Mouse (Mus musculus) hindbrain, embryonic 13.5 days (tissue): ENCODE results near the gene Plppr3. TPM values are rescaled to one million over a fixed set of nuclear protein-coding genes. Genes with fewer than 3 reads are reported as not detected.

ENCODE experiments used
- ATAC-seq: fragments of 200-750 bp; cut with Nextera tagmentation; 2 replicates; pipeline ENCODE4 v1.8.0; 2017; ENCODE audit warnings: moderate TSS enrichment; ENCODE audit not compliant: low FRiP score
- H3K27ac ChIP-seq: fragments of 300-500 bp; sonication (generic); 2 replicates; pipeline ENCODE4 v1.5.1; 2015; ENCODE audit warnings: inconsistent platforms, mild to moderate bottlenecking, moderate library complexity
- H3K27me3 ChIP-seq: fragments of 300-500 bp; sonication (generic); 2 replicates; pipeline ENCODE4 v1.6.1; 2015; ENCODE audit warnings: mild to moderate bottlenecking, inconsistent platforms
- H3K36me3 ChIP-seq: fragments of 300-500 bp; sonication (generic); 2 replicates; pipeline ENCODE4 v1.6.1; 2015; ENCODE audit warnings: mild to moderate bottlenecking, inconsistent platforms
- H3K4me1 ChIP-seq: fragments of 300-500 bp; sonication (generic); replicated peaks from 2 replicates; pipeline ENCODE4 v1.6.1; 2015; ENCODE audit warnings: inconsistent platforms
- H3K4me2 ChIP-seq: fragments of 300-500 bp; sonication (generic); 2 replicates; pipeline ENCODE4 v1.6.1; 2015; ENCODE audit warnings: inconsistent platforms, mild to moderate bottlenecking, moderate library complexity
- H3K4me3 ChIP-seq: fragments of 300-500 bp; sonication (generic); 2 replicates; pipeline ENCODE4 v1.5.1; 2015; ENCODE audit warnings: mild to moderate bottlenecking, inconsistent platforms
- H3K9ac ChIP-seq: fragments of 300-500 bp; sonication (generic); 2 replicates; pipeline ENCODE4 v1.6.1; 2015; ENCODE audit warnings: mild to moderate bottlenecking, inconsistent platforms
- H3K9me3 ChIP-seq: fragments of 300-500 bp; sonication (generic); 2 replicates; pipeline ENCODE4 v1.6.1; 2016; ENCODE audit warnings: inconsistent platforms
- WGBS: fragments of 180-500 bp; shearing (Covaris S2); methylation state at CpG from one replicate; pipeline ENCODE4 v1.1.7; 2015; 5-methylcytosine and 5-hydroxymethylcytosine counted together
- polyA plus RNA-seq: library from polyadenylated mRNA; unstranded; fragments of >200 nt; fragmentation: Nextera tagmentation; extraction: Ambion mirVana; gene quantifications from 2 replicates; pipeline ENCODE4 v1.2.1, GENCODE M21; 2015

Plppr3 gene
- polyA plus RNA-seq, 1 experiment from 2014 or later = 396 TPM

DNA sequence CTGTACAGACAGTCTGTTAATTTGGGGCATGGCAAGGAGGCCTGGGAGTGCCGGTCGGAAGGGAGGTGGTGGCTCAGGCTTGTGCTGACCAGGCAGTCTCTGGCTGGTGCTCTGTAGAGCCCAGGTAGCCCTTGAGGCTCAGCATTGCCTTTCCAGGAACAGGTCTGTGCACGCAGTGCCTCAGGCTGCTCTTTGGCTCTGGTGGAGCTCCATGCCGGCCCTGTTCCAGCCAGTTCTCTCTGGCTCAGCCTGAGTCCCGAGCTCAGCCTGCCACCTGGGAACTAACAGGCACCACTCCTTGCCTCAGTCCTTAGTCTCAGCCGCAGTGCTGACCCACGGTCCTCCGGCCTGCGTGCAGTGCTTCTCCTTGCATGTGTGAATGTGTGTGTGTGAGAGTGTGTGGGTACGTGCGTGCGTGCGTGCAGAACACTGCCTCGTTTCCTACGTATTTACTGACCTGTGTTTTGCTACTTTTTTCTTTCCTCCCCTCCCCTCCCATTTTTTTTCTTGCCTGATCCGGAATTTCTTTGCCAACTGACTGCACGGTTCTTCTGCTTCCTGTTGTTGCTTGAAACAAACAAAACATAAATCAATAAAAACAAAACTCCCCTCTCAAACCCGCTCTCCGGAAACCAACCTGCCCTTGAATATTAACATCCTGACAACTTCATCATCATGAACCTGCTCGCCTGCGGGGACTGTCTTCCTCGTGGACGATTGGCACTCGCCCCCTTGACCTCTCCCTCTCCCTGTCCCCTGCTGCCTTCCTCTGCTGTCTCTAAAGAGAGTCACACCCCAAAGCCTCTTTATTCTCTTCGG lies 13.0 kb downstream of the Plppr3 start:
- H3K4me1 ChIP-seq = peaks cover 72% of the 10 kb centered on the region
- H3K4me2 ChIP-seq = no peak overlapping the region
- H3K4me3 ChIP-seq = no peak overlapping the region
- H3K27ac ChIP-seq = peak overlapping the region; percentile 30
- peaks cover 90% of the 10 kb centered on the region for H3K36me3 ChIP-seq
- 80% methylated on average over 25 of the region's 25 CpGs for WGBS
- ATAC-seq = no peak
- no peak overlapping the region for H3K9ac ChIP-seq
- no peaks in the 10 kb centered on the region for H3K27me3 ChIP-seq
- no peaks in the 10 kb centered on the region for H3K9me3 ChIP-seq

DNA sequence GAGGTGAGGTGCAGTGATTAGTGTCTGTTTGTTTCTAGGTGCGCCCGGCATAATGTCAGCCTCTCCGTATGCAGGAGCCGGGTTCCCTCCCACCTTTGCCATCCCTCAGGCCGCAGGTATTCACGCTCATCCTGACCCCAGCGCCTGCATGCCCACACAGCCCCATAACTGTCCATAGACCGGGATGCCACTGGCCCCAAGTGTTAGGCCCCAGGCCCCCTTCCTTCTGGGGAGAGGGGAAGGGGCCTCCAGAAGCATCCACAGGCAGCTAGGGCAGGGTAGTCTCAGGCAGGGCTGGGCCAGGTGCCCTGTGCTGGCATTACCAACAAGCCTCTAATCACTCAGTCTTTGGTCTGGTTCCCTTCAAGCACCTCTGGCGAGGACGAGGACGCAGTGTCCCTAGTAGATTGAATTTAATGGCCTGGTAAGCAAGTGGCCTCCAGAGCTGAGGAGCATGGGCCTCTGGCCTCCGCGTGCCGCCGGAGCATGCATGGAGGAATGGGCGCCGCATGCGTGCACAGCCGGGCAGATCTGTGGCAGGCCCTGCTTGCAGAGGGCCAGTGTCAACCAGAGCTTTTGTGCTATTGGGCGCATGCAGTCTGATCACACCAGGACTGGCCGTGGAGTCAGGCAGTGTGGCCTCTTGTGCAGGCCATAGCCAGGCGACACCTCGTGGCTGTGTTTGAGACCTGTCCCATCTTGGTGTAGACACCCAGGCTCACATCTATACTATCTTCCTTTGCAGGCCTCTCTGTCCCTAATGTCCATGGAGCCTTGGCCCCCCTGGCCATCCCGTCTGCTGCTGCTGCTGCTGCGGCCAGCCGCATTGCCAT lies 14.1 kb downstream of the Plppr3 start:
- Histone ChIP-seq H3K36me3 (peaks cover 81% of the 10 kb centered on the region), H3K4me2 (no peak overlapping the region), H3K4me3 (no peak overlapping the region), H3K4me1 (peaks cover 73% of the 10 kb centered on the region), H3K9ac (peak overlapping the region; percentile 24; the same call in 1 of the 2 replicates), H3K27me3 (no peaks in the 10 kb centered on the region), H3K27ac (peak overlapping the region; percentile 30; the same call in 1 of the 2 replicates), H3K9me3 (no peaks in the 10 kb centered on the region)
- no peak for ATAC-seq
- 94% methylated on average over 26 of the region's 26 CpGs for WGBS

DNA sequence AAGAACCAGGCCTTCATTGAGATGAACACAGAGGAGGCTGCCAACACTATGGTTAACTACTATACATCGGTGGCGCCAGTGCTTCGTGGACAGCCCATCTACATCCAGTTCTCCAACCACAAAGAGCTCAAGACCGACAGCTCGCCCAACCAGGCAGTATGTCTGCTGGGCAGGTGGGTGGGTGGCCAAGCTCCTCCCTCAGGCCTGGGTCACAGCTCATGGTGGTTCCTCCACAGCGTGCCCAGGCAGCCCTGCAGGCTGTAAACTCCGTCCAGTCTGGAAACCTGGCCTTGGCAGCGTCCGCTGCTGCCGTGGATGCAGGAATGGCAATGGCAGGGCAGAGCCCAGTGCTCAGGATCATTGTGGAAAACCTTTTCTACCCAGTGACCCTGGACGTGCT lies 15.3 kb downstream of the Plppr3 start:
- no peak overlapping the region for H3K4me3 ChIP-seq
- peak overlapping the region; percentile 4; the same call in 1 of the 2 replicates for H3K9ac ChIP-seq
- no peak for ATAC-seq
- peaks cover 69% of the 10 kb centered on the region for H3K36me3 ChIP-seq
- no peaks in the 10 kb centered on the region for H3K27me3 ChIP-seq
- peak overlapping the region; percentile 95; the same call in 1 of the 2 replicates for H3K4me2 ChIP-seq
- peaks cover 64% of the 10 kb centered on the region for H3K4me1 ChIP-seq
- peak overlapping the region; percentile 100; the same call in 1 of the 2 replicates for H3K27ac ChIP-seq
- no peaks in the 10 kb centered on the region for H3K9me3 ChIP-seq
- WGBS = 82% methylated on average over 11 of the region's 11 CpGs

DNA sequence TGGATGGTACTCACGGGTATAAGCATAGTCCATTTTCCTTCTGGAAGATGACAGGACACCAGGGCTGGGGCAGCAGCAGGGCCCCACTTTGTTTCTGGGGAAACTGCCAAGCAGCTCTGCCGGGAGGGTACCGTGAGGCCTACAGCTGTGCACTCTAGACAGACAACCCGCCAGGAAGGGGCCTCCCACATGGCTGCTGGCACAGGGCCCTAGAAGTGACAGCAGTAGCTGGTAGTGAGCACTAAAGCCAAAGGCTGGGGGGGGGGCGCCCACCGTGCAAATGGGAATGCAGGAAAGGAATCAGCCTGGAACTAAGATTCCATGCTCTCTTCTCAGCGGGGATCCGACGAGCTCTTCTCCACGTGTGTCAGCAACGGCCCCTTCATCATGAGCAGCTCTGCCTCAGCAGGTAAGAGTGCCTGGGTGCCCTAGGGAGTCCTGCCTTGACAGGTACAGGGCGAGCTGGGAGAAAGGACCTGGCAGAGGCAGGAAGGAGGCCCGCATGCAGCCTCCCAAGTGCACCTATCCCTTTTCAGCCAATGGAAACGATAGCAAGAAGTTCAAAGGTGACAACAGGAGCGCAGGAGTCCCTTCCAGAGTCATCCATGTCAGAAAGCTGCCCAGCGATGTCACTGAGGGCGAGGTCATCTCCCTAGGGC lies 15.9 kb downstream of the Plppr3 start:
- 46% methylated on average over 17 of the region's 17 CpGs for WGBS
- H3K4me2 ChIP-seq = peak overlapping the region; percentile 95
- H3K27ac ChIP-seq = peak overlapping the region; percentile 100
- H3K4me1 ChIP-seq = peaks cover 64% of the 10 kb centered on the region
- peaks cover 67% of the 10 kb centered on the region for H3K36me3 ChIP-seq
- no peak for ATAC-seq
- no peaks in the 10 kb centered on the region for H3K9me3 ChIP-seq
- peak overlapping the region; percentile 99 for H3K9ac ChIP-seq
- no peaks in the 10 kb centered on the region for H3K27me3 ChIP-seq
- peak overlapping the region; percentile 100; the same call in 1 of the 2 replicates for H3K4me3 ChIP-seq

DNA sequence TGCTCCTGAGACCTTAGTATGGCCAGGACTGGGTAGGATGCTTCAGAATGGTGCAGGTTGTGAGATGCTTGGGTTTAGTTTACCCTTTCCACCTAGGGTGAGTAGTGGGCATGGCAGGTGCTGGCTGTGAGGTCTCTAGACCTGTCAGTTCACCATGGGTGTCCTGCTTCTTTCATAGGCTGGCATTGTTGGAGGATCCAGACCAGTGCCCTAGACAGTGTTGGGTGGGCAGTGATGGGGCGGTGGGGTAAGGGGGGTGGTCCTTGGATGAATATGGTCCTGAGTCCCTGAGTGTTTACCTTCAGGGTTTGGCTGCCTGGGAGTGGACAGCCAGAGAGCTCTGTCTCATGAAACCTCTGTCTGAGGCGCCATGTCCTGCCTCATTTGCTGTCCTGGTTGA lies 16.5 kb downstream of the Plppr3 start:
- peak overlapping the region; percentile 99 for H3K9ac ChIP-seq
- peaks cover 60% of the 10 kb centered on the region for H3K36me3 ChIP-seq
- no peaks in the 10 kb centered on the region for H3K9me3 ChIP-seq
- peak overlapping the region; percentile 100 for H3K27ac ChIP-seq
- H3K27me3 ChIP-seq = no peaks in the 10 kb centered on the region
- 77% methylated on average over 2 of the region's 2 CpGs for WGBS
- ATAC-seq = no peak
- H3K4me2 ChIP-seq = peak overlapping the region; percentile 95
- peak overlapping the region; percentile 100 for H3K4me3 ChIP-seq
- peaks cover 70% of the 10 kb centered on the region for H3K4me1 ChIP-seq

DNA sequence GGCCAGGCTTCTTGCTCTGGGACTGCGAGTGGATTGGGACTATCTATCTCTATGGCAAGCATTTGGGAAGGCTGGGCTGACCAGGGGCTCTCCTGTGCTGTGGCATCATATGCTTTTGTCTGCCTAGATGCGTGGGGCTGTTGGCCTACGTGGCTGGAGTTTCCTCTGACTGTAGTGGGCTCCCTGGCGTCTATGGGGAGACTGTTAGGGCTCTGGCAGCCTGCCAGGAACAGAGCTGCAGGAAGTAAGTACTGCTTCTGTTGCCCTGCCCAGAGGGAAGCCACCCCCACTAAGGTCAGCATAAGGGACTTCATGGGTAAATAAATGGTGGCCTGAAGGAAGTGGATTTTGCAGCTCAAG lies 17.0 kb downstream of the Plppr3 start:
- Histone ChIP-seq H3K27me3 (no peaks in the 10 kb centered on the region), H3K9ac (peak overlapping the region; percentile 99), H3K4me2 (peak overlapping the region; percentile 95), H3K9me3 (no peaks in the 10 kb centered on the region), H3K4me3 (peak overlapping the region; percentile 100), H3K4me1 (peaks cover 74% of the 10 kb centered on the region), H3K27ac (peak overlapping the region; percentile 100), H3K36me3 (peaks cover 56% of the 10 kb centered on the region)
- 38% methylated on average over 4 of the region's 4 CpGs for WGBS
- no peak for ATAC-seq

DNA sequence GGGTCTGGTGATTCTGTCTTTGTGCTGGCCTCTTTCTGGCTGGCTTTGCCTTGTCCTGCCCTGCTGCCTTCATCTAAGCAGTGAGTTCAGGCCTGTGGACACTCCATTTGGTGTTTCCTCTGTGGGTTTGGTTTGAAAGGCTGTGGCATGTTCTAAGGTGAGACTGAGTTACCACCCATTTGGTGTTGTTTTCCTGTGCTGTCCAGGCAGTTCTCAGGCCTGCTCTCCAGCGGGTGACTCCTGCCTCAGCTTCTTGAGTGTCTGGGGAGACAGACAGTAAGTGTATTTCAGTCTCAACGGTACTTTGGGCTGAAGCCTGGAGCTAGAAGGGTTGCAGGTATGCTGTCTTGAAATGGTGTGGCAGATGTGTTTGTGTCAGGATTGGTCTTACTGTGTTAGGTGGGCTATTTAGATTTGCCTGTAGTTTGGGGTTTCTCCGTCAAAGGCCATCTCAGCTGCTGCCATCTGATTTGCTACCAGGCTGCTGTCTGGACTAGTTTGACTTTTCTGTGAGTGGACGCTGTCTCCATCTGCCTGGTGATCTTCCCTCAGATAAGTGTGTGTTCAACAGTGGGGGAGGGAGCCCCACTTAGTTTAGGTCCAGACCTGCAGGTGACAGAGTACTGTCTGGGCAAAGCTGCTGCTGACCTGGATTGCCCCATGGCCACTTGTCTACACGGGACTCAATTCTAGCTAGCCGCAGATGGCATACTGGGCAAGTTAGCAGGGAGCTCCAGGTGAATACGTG lies 17.6 kb downstream of the Plppr3 start:
- Histone ChIP-seq H3K9ac (peak overlapping the region; percentile 99), H3K4me1 (peaks cover 74% of the 10 kb centered on the region), H3K27ac (peak overlapping the region; percentile 100), H3K4me2 (peak overlapping the region; percentile 95), H3K36me3 (peaks cover 50% of the 10 kb centered on the region), H3K27me3 (no peaks in the 10 kb centered on the region), H3K9me3 (no peaks in the 10 kb centered on the region), H3K4me3 (peak overlapping the region; percentile 100)
- no peak for ATAC-seq
- 57% methylated on average over 7 of the region's 7 CpGs for WGBS

DNA sequence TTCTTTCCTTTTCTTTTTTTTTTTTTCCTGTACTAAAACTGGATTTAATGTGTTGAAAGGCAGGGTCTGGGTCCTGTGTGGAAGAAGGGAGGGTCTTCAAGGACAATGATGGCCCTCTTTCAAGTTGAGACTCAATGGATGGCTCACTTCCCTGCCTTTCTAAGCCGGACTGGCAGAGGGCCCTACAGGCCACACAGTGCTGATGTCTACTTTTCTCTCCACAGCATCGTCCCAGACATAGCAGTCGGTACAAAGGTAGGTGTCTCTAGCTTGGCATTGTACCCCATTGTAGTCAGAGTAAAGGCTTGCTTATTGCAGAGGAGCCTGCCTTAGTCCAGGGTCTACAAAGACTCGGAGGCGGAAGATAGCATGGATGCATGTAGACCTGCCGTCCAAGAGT lies 18.2 kb downstream of the Plppr3 start:
- H3K27me3 ChIP-seq = no peaks in the 10 kb centered on the region
- H3K4me1 ChIP-seq = peaks cover 78% of the 10 kb centered on the region
- H3K4me3 ChIP-seq = peak overlapping the region; percentile 100
- peak overlapping the region; percentile 99 for H3K9ac ChIP-seq
- WGBS = 54% methylated on average over 6 of the region's 6 CpGs
- ATAC-seq = no peak
- H3K27ac ChIP-seq = peak overlapping the region; percentile 100
- peaks cover 44% of the 10 kb centered on the region for H3K36me3 ChIP-seq
- H3K9me3 ChIP-seq = no peaks in the 10 kb centered on the region
- H3K4me2 ChIP-seq = peak overlapping the region; percentile 95

DNA sequence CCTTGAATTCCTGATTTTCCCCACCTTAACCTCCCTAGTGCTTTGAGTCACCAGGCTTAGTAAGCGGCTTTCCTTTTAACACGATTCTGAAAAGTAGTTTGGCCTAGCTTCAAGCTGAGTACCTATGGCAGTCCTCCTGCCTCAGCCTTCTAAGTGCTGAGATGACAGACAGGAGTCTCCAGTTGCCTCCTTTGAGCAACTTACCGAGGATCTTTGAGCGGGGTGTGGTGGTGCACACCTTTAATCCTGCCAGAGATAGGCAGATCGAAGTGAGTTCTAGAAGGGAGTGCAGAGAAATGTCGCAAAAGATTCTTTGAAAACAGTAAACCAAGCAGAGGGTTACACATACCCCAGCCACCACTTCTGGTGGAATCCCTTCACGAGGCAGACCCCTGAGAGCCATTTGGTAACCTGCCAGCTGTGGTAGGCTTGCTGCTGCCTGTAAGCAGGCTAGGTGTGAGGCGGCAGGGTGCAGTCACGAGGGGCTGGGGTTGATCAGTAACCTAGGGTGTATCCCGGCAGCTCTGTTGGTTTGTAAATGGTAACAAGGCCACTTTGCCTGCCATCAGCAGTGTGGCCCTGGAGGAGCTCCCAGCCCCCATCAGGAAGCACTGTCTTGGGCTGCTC lies 18.8 kb downstream of the Plppr3 start:
- peak overlapping the region; percentile 100 for H3K27ac ChIP-seq
- WGBS = 3% methylated on average over 10 of the region's 10 CpGs
- H3K9me3 ChIP-seq = no peaks in the 10 kb centered on the region
- H3K36me3 ChIP-seq = peaks cover 38% of the 10 kb centered on the region
- H3K4me2 ChIP-seq = peak overlapping the region; percentile 95
- H3K9ac ChIP-seq = peak overlapping the region; percentile 99
- peaks cover 79% of the 10 kb centered on the region for H3K4me1 ChIP-seq
- H3K4me3 ChIP-seq = peak overlapping the region; percentile 100
- ATAC-seq = no peak
- no peaks in the 10 kb centered on the region for H3K27me3 ChIP-seq

DNA sequence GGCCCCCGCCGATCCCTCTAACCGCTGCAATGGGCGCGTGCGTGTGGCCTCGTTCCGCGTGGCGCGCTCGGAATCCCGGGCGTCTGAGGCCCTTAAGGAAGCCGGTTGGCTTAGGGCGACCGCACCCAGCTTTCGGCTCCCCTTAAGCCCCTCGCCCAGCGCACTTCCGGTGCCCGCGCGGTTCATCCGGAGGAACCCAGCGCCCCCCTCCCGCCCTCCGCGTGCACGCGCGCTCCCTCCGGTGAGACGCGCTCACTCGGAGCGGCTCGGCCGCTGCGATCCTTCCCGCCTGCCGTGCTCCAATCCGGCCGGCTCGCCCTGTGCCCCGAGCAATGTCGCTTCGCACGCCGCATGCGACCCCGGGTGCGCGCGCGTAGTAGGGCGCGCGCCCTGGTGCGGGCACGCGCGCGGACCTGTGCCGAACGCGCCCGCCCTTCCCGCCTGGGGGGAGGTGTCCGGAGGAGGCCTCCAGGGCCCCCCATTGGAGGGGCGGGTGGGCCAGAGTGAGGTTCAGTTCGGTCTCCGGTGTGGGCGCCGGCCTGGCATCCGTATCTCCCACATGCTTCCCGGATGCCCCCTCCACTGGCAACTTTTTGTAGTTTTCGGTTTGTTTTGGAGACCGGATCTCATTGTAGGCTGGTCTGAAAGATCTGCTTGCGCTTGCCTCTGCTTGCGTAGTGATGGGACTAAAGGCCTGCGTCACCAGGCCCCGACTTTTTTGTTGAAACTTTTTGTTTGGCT lies 19.5 kb downstream of the Plppr3 start:
- H3K9ac ChIP-seq = peak overlapping the region; percentile 99
- WGBS = under 1% methylated on average over 73 of the region's 83 CpGs
- peak; percentile 25 for ATAC-seq
- peak overlapping the region; percentile 100 for H3K27ac ChIP-seq
- H3K4me1 ChIP-seq = peaks cover 74% of the 10 kb centered on the region
- peak overlapping the region; percentile 95 for H3K4me2 ChIP-seq
- H3K4me3 ChIP-seq = peak overlapping the region; percentile 100
- H3K9me3 ChIP-seq = no peaks in the 10 kb centered on the region
- H3K27me3 ChIP-seq = no peaks in the 10 kb centered on the region
- H3K36me3 ChIP-seq = peaks cover 31% of the 10 kb centered on the region
